Mouse (Mus musculus) kidney, embryonic 16.5 days (tissue): ENCODE data around the gene Upk3bl. TPM values are rescaled to one million over a fixed set of nuclear protein-coding genes. Genes with fewer than 3 reads are reported as not detected.
A peak's percentile ranks its signal among the peaks of the same experiment; 100 is the strongest.
"Not testable (repeated sequence)": the region's sequence is repeated elsewhere in the genome, so short reads cannot be mapped to it uniquely, and the experiment has no call there.

Experiments
- ATAC-seq: fragments of 200-750 bp; cut with Nextera tagmentation; 2 replicates; pipeline ENCODE4 v1.8.0; 2017; ENCODE audit warnings: moderate TSS enrichment; ENCODE audit not compliant: low FRiP score, low TSS enrichment
- H3K27ac ChIP-seq: fragments of 300-500 bp; sonication (generic); 2 replicates; pipeline ENCODE4 v1.5.1; 2014; ENCODE audit warnings: low read length
- H3K27me3 ChIP-seq: fragments of 300-500 bp; sonication (generic); 2 replicates; pipeline ENCODE4 v1.6.1; 2014; ENCODE audit warnings: low read length, control low read depth, mixed read lengths; ENCODE audit not compliant: insufficient read depth
- H3K36me3 ChIP-seq: fragments of 300-500 bp; sonication (generic); 2 replicates; pipeline ENCODE4 v1.6.1; 2014; ENCODE audit warnings: low read length, control low read depth, mixed read lengths; ENCODE audit not compliant: insufficient read depth
- H3K4me1 ChIP-seq: fragments of 300-500 bp; sonication (generic); 2 replicates; pipeline ENCODE4 v1.6.1; 2014; ENCODE audit warnings: low read length, control low read depth, mixed read lengths; ENCODE audit not compliant: insufficient read depth
- H3K4me2 ChIP-seq: fragments of 300-500 bp; sonication (generic); replicated peaks from 2 replicates; pipeline ENCODE4 v1.6.1; 2014; ENCODE audit warnings: low read depth, low read length
- H3K4me3 ChIP-seq: fragments of 300-500 bp; sonication (generic); 2 replicates; pipeline ENCODE4 v1.5.1; 2014; ENCODE audit warnings: mild to moderate bottlenecking, low read length
- H3K9ac ChIP-seq: fragments of 300-500 bp; sonication (generic); replicated peaks from 2 replicates; pipeline ENCODE4 v1.6.1; 2014; ENCODE audit warnings: low read length
- H3K9me3 ChIP-seq: fragments of 300-500 bp; sonication (generic); 2 replicates; pipeline ENCODE4 v1.6.1; 2016; ENCODE audit warnings: low read length, control low read depth
- WGBS: fragments of 180-500 bp; shearing (Covaris S2); extraction: QIAGEN DNeasy Blood & Tissue Kit; methylation state at CpG from one replicate; pipeline ENCODE4 v1.1.7; 2014; 5-methylcytosine and 5-hydroxymethylcytosine counted together
- microRNA-seq: library from miRNA; unstranded; fragments of <30 nt; microRNA quantifications from one replicate; pipeline ENCODE4, GENCODE M21; 2016
- polyA plus RNA-seq: library from polyadenylated mRNA; unstranded; fragments of >200 nt; fragmentation: Nextera tagmentation; extraction: Ambion mirVana; gene quantifications from 2 replicates; pipeline ENCODE4 v1.2.1, GENCODE M21; 2015

Gene Upk3bl
- polyA plus RNA-seq, 1 experiment from 2014 or later = 3.6 TPM

DNA sequence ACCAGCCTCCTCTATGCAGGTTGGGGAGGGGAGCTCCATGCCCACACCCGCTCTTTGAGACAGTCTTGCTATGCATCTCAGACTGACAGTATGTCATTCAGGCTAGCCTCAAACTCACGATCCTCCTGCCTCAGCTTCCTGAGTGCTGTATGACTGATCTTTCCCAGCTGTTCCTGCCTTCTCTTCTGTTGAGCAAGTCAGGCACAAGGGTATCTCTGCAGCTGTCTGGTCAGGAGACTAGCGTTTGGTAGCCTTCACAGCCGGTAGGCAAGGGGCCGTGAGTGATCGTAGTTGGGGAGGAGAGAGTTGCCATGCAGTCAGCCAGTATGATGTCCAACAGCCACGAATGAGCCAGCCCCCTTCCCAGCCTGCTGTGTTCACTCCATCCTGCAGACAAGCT, 40.8 kb downstream of the Upk3bl start:
- no peak for ATAC-seq
- Histone ChIP-seq H3K36me3 (no peaks in the 10 kb centered on the region), H3K9ac (no peak overlapping the region), H3K4me1 (no peaks in the 10 kb centered on the region), H3K9me3 (no peaks in the 10 kb centered on the region), H3K27ac (no peak overlapping the region), H3K4me3 (no peak overlapping the region), H3K4me2 (no peak overlapping the region), H3K27me3 (no peaks in the 10 kb centered on the region)
- WGBS = 69% methylated on average over 7 of the region's 7 CpGs

DNA sequence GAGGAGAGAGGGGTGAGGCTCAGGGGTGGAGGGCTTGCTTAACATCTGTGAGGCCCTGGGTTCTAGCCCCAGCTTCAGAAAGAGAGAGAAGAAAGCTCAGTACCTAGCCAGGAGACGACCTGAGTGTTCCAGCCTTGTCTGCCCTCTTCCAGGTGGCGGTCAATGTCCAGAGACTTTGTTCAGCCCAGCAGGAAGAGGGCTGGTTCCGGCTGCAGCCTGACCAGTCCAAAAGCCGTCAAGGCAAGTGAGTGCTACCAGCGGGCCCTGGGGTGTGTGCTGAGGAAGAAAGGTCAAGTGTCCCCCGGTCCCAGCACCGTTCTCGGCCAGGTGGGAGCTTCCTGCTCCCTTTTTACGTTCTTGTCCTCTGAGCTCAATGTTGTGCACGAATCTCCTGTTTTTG, 44.2 kb downstream of the Upk3bl start:
- Histone ChIP-seq H3K36me3 (no peaks in the 10 kb centered on the region), H3K27ac (no peak overlapping the region), H3K4me1 (0 out of 2 replicates have a peak, but pooled peaks cover 4% of the 10 kb centered on the region), H3K4me2 (no peak overlapping the region), H3K4me3 (no peak overlapping the region), H3K9me3 (no peaks in the 10 kb centered on the region), H3K9ac (no peak overlapping the region), H3K27me3 (no peaks in the 10 kb centered on the region)
- no peak for ATAC-seq
- WGBS = 72% methylated on average over 10 of the region's 10 CpGs

DNA sequence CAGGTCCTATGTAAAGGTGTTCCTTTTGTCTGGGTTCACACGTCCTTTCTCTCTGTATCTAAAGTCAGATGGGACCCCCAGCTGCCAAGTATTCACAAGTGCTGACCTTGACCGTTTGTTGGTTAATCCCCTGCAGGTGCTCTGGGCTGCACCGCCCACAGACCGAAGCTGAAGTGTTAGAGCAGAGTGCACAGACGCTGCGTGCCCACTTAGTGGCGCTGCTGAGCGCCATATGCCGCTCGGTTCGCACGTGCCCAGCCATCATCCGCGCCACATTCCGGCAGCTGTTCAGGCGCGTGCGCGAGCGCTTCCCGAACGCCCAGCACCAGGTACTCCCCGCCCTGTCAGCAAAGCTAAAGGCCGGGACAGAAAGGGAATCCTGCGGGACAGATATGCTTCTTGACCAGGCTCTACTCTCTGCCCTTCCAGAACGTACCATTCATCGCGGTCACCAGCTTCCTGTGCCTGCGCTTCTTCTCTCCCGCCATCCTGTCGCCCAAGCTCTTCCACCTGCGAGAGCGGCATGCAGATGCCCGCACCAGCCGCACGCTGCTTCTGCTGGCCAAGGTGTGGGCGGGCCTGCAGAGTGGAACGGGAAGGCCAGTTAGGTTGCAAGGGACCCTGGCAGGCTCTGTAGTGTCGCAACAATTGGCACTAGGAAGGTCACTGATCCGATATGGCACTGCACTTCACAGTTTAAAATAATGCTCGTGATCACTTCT, 48.0 kb downstream of the Upk3bl start:
- Histone ChIP-seq H3K36me3 (0 out of 2 replicates have a peak, but pooled peaks cover 6% of the 10 kb centered on the region), H3K27ac (no peak overlapping the region), H3K4me3 (peak overlapping the region; percentile 36), H3K4me2 (peak overlapping the region; percentile 73), H3K4me1 (0 out of 2 replicates have a peak, but pooled peaks cover 4% of the 10 kb centered on the region), H3K9me3 (peaks cover 4% of the 10 kb centered on the region; the same call in 1 of the 2 replicates), H3K27me3 (no peaks in the 10 kb centered on the region), H3K9ac (peak overlapping the region; percentile 60)
- 7% methylated on average over 41 of the region's 41 CpGs for WGBS
- ATAC-seq = peak; percentile 83

DNA sequence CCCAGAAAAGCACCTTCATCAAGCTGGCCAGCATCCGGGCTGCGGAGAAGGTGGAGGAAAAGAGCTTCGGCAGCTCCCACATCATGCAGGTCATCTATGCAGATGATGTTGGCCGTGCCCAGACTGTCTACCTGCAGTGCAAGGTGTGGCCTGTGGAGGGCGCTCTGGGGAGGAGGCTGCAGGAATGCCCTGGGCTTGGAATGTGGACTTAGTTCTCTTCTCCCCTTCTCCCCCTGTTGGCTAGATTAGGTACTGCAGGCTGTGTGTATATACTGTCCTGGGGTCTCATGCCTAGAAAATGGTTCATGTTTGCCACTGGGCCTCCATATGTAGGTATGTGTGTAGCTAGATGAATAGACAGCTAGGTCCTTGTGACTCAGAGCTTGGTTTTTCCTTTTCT, 50.2 kb downstream of the Upk3bl start:
- Histone ChIP-seq H3K9ac (no peak overlapping the region), H3K4me2 (no peak overlapping the region), H3K4me3 (no peak overlapping the region), H3K27ac (no peak overlapping the region), H3K4me1 (0 out of 2 replicates have a peak, but pooled peaks cover 4% of the 10 kb centered on the region), H3K9me3 (peaks cover 4% of the 10 kb centered on the region; the same call in 1 of the 2 replicates), H3K27me3 (no peaks in the 10 kb centered on the region), H3K36me3 (0 out of 2 replicates have a peak, but pooled peaks cover 6% of the 10 kb centered on the region)
- no peak for ATAC-seq
- WGBS = 92% methylated on average over 5 of the region's 5 CpGs

DNA sequence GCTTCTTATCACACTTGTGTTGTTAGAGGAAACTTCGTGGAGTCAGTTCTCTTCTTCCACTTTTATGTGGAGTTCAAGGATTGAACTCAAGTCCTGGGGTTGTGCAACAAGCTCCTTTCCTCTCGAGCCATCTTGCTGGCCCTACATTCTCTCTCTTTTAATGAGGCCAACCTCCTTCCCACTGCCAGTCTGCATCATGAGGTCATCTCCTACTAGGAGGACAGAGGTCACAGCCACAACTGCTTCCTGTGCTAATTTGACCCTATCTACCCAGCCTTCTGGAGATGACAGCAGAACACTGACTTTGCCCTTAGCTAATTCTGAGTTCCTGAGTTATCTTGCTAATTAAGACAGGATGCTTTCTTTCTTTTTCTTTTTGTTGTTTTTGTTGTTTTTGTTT, 54.2 kb downstream of the Upk3bl start:
- ATAC-seq = no peak

DNA sequence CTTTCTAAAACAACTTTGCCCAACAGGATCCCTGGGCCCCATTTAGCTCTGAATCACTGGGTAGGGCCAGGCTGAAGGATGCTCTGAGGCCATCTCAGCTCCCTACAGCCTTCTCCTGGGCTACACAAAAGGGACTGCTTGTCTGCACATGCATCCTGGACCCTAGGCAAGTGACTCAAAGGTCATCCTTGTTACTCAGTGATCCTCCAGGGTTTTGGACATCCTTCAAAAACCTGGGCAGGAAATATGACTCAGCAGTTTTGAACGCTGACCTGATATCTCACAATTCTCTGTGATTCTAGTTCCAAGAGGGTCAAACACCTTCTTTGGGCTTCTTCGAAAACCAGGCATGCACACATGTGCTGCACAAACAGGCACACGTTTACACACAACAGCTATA, 54.8 kb downstream of the Upk3bl start:
- H3K27ac ChIP-seq = no peak overlapping the region
- WGBS = 74% methylated on average over 3 of the region's 3 CpGs
- H3K36me3 ChIP-seq = 0 out of 2 replicates have a peak, but pooled peaks cover 5% of the 10 kb centered on the region
- H3K9me3 ChIP-seq = peaks cover 4% of the 10 kb centered on the region; the same call in 1 of the 2 replicates
- no peak for ATAC-seq
- no peak overlapping the region for H3K4me2 ChIP-seq
- no peaks in the 10 kb centered on the region for H3K4me1 ChIP-seq
- no peak overlapping the region for H3K4me3 ChIP-seq
- H3K9ac ChIP-seq = no peak overlapping the region
- H3K27me3 ChIP-seq = no peaks in the 10 kb centered on the region

More for the DNA sequence above, 54.2 kb downstream of the Upk3bl start:
- Histone ChIP-seq H3K4me1 (no peaks in the 10 kb centered on the region), H3K9me3 (peaks cover 4% of the 10 kb centered on the region; the same call in 1 of the 2 replicates), H3K4me3 (no peak overlapping the region), H3K27me3 (no peaks in the 10 kb centered on the region), H3K4me2 (no peak overlapping the region), H3K9ac (no peak overlapping the region), H3K36me3 (0 out of 2 replicates have a peak, but pooled peaks cover 6% of the 10 kb centered on the region), H3K27ac (no peak overlapping the region)
- WGBS = 34% methylated on average over 2 of the region's 2 CpGs

DNA sequence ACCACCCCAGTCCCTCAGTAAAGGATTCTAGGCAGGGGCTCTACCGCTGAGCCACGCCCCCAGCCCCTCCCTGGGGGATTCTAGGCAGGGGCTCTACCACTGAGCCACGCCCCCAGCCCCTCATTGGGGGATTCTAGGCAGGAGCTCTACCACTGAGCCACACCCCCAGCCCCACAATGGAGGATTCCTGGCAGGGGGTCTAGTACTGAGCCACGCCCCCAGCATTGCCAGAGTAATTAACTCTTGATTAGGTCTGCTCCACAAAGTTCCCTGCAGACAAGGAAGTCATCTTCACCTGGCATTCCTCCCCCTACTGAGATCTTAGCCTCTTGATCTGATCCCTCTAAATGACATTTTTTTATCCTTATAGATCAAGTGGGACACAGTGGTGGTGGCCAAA, 59.3 kb downstream of the Upk3bl start:
- 27% methylated on average over 3 of the region's 4 CpGs for WGBS

More for the DNA sequence above, 59.3 kb downstream of the Upk3bl start:
- H3K27me3 ChIP-seq, H3K36me3 ChIP-seq, H3K9ac ChIP-seq, H3K9me3 ChIP-seq, H3K4me3 ChIP-seq, ATAC-seq, H3K27ac ChIP-seq, H3K4me2 ChIP-seq: not testable (repeated sequence)
- H3K4me1 ChIP-seq = peaks cover 20% of the 10 kb centered on the region

Small RNA genes within 50 kb of the gene (microRNA-seq; reads per million reads assigned to microRNA genes)
- gene Mir7035 = 1.7 reads per million, percentile 5 among the genes with 10 or more reads in this experiment

Other genes with a start within 250 kb of the Upk3bl start
- 0.27 and 1.0 TPM in 2 replicates for gene Srrm3, start 247.6 kb upstream of the Upk3bl start, polyA plus RNA-seq
- 69.9 and 70.5 TPM in 2 replicates for gene Hspb1, start 166.6 kb upstream of the Upk3bl start, polyA plus RNA-seq
- 193 and 202 TPM in 2 replicates for gene Ywhag, start 119.9 kb upstream of the Upk3bl start, polyA plus RNA-seq
- gene Ssc4d, start 80.0 kb upstream of the Upk3bl start, polyA plus RNA-seq = 11.3 and 11.8 TPM in 2 replicates
- 0.18 and 0.20 TPM in 2 replicates for gene Zp3, start 74.4 kb upstream of the Upk3bl start, polyA plus RNA-seq
- gene Dtx2, start 59.7 kb upstream of the Upk3bl start, polyA plus RNA-seq = 32.9 and 36.3 TPM in 2 replicates
- 3.6 and 6.1 TPM in 2 replicates for gene Upk3b, start 16.0 kb upstream of the Upk3bl start, polyA plus RNA-seq
- gene Rasa4, start 29.4 kb downstream of the Upk3bl start, polyA plus RNA-seq = 15.9 and 18.5 TPM in 2 replicates
- gene Polr2j, start 62.1 kb downstream of the Upk3bl start, polyA plus RNA-seq = 243 and 245 TPM in 2 replicates
- 39.5 and 40.2 TPM in 2 replicates for gene Lrwd1, start 81.6 kb downstream of the Upk3bl start, polyA plus RNA-seq
- 19.3 and 20.2 TPM in 2 replicates for gene Alkbh4, start 81.7 kb downstream of the Upk3bl start, polyA plus RNA-seq
- gene Orai2, start 116.2 kb downstream of the Upk3bl start, polyA plus RNA-seq = 6.1 and 6.6 TPM in 2 replicates
- gene Prkrip1, start 144.5 kb downstream of the Upk3bl start, polyA plus RNA-seq = 47.1 and 52.0 TPM in 2 replicates
- gene Sh2b2, start 192.1 kb downstream of the Upk3bl start, polyA plus RNA-seq = 5.0 and 5.3 TPM in 2 replicates